Mouse (Mus musculus) E14TG2a.4 (cell line): ENCODE measurements around the gene Polr2c.

ENCODE experiments used
- CTCF ChIP-seq: conservative IDR thresholded peaks from 2 replicates; pipeline ENCODE4 v1.5.1; 2014; ENCODE audit warnings: low read length
- POU5F1 ChIP-seq: IDR thresholded peaks from 2 replicates; pipeline ENCODE4 v1.6.1; 2014; ENCODE audit warnings: low read length, borderline replicate concordance

GRCm38 (mm10) chr8:94857011-94857345 lies 272 bp upstream of the Polr2c start:
- TF ChIP-seq CTCF (no peak), POU5F1 (no peak)
